In the genomic region with DNA sequence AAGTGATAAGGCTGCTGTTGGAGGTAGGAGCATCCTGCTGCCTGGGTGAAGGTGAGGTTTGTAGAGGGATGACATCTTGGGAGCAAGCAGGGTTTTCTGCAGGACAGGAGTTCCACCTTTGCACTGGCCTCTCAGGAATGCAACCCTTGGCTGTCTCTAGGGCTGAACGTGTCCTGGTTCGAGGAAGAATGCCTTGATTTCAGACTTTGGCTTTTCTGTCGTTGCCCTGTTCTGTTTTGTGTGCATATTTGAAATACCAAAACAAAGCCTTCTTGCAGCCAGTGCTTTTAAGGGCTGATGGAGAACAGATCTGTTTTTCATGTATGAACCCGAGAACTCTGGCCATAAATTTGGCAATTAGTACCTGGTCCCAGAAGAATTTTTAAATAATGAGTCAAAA, we compare ENCODE assay signal across 19 mouse cellular contexts.
DNase-seq lines count a peak whose midpoint lies in the region; ATAC-seq and TF ChIP-seq lines count a peak whose summit lies in the region.
"Had no signal": no experiment of that assay in that cellular context is flagged by ENCODE, and none has a peak within 500 bp of the region (broad histone marks: within the 10 kb centered on the region; RNA-seq: fewer than 3 reads in every experiment).

No protein-coding gene starts in this region.

- no peak for DNase-seq in heart, embryonic 10.5 days (ENCODE audit: low spot score)
- DNase-seq in heart, adult 2 months: no peak
- no peak for DNase-seq in limb, embryonic 10.5 days (ENCODE audit: low spot score)
- DNase-seq in ovary, postnatal 14 days (ENCODE audit: low spot score): no peak
- DNase-seq: cerebellum, adult 9-11 months; forebrain, postnatal 0 days; heart, adult 18-20 months; lung, postnatal 14 days had no signal

- 0 out of 2 replicates have a peak overlapping the region, but pooled peaks have one; percentile 69 for H3K27ac ChIP-seq in heart, embryonic 10.5 days
- no peak overlapping the region for H3K27ac ChIP-seq in heart, adult 2 months
- 0 out of 2 replicates have a peak overlapping the region, but pooled peaks have one; percentile 7 for H3K27ac ChIP-seq in embryonic facial prominence, embryonic 13.5 days
- H3K27ac ChIP-seq in kidney, embryonic 14.5 days (ENCODE audit: low read depth, low read length): peak overlapping the region; percentile 38; the same call in 1 of the 2 replicates
- H3K27ac ChIP-seq in limb, embryonic 10.5 days: peak overlapping the region; percentile 71
- H3K27ac ChIP-seq: hindbrain, embryonic 14.5 days; intestine, embryonic 15.5 days; neural tube, embryonic 15.5 days; stomach, postnatal 0 days had no signal

- H3K4me1 ChIP-seq in heart, embryonic 10.5 days: peaks cover 65% of the 10 kb centered on the region
- H3K4me1 ChIP-seq in heart, adult 2 months (ENCODE audit: control insufficient read depth, insufficient read depth, low read length): peaks cover 10% of the 10 kb centered on the region
- peaks cover 32% of the 10 kb centered on the region for H3K4me1 ChIP-seq in embryonic facial prominence, embryonic 13.5 days
- H3K4me1 ChIP-seq in kidney, embryonic 14.5 days (ENCODE audit: control insufficient read depth, insufficient read depth, low read length): peaks cover 13% of the 10 kb centered on the region
- H3K4me1 ChIP-seq in limb, embryonic 10.5 days: peaks cover 69% of the 10 kb centered on the region
- H3K4me1 ChIP-seq: neural tube, embryonic 15.5 days had no signal

- H3K4me2 ChIP-seq in embryonic facial prominence, embryonic 13.5 days: no peak overlapping the region
- H3K4me2 ChIP-seq in kidney, embryonic 14.5 days (replicated peaks; ENCODE audit: low read depth, low read length): no peak overlapping the region
- H3K4me2 ChIP-seq: hindbrain, embryonic 14.5 days; intestine, embryonic 15.5 days; midbrain, embryonic 11.5 days; neural tube, embryonic 15.5 days had no signal

- no peak for TF ChIP-seq EP300 in heart, adult 2 months (IDR thresholded peaks at IDR 0.05; ENCODE audit: insufficient read depth, low read depth, low read length)

- no peak for TF ChIP-seq CTCF in heart, adult 2 months (IDR thresholded peaks at IDR 0.05)

- H3K79me2 ChIP-seq in heart, adult 2 months (replicated peaks; ENCODE audit: control insufficient read depth, insufficient read depth, low read length): peaks cover 3% of the 10 kb centered on the region

- intact Hi-C loops in heart, adult 2 months (cut with DNase I): no loop called here

- H3K36me3 ChIP-seq in heart, embryonic 10.5 days: no peaks in the 10 kb centered on the region
- H3K36me3 ChIP-seq in heart, adult 2 months (ENCODE audit: control insufficient read depth, insufficient read depth, low read length): 0 out of 2 replicates have a peak, but pooled peaks cover 2% of the 10 kb centered on the region
- H3K36me3 ChIP-seq in embryonic facial prominence, embryonic 13.5 days: no peaks in the 10 kb centered on the region
- H3K36me3 ChIP-seq in kidney, embryonic 14.5 days (ENCODE audit: control insufficient read depth, insufficient read depth, low read length): no peaks in the 10 kb centered on the region
- peaks cover 10% of the 10 kb centered on the region; the same call in 1 of the 2 replicates for H3K36me3 ChIP-seq in limb, embryonic 10.5 days
- H3K36me3 ChIP-seq: intestine, embryonic 15.5 days; neural tube, embryonic 15.5 days had no signal

- H3K9ac ChIP-seq in heart, adult 2 months (ENCODE audit: low read depth, low read length): no peak overlapping the region
- no peak overlapping the region for H3K9ac ChIP-seq in embryonic facial prominence, embryonic 13.5 days
- no peak overlapping the region for H3K9ac ChIP-seq in kidney, embryonic 14.5 days (ENCODE audit: low read depth, low read length)
- H3K9ac ChIP-seq: forebrain, postnatal 0 days; hindbrain, embryonic 14.5 days; intestine, embryonic 15.5 days; neural tube, embryonic 15.5 days had no signal

- 20% methylated on average over 4 of the region's 4 CpGs for WGBS in heart, embryonic 10.5 days
- 41% methylated on average over 4 of the region's 4 CpGs for WGBS in heart, adult 2 months
- whole genome bisulfite sequencing in embryonic facial prominence, embryonic 13.5 days: 10% methylated on average over 4 of the region's 4 CpGs
- 33% methylated on average over 4 of the region's 4 CpGs for WGBS in kidney, embryonic 14.5 days
- 28% methylated on average over 4 of the region's 4 CpGs for WGBS in limb, embryonic 10.5 days

- no peaks in the 10 kb centered on the region for H3K27me3 ChIP-seq in heart, embryonic 10.5 days (ENCODE audit: insufficient read depth, poor library complexity, severe bottlenecking)
- no peaks in the 10 kb centered on the region for H3K27me3 ChIP-seq in heart, adult 2 months (ENCODE audit: control insufficient read depth, insufficient read depth, low read length)
- H3K27me3 ChIP-seq in embryonic facial prominence, embryonic 13.5 days: no peaks in the 10 kb centered on the region
- H3K27me3 ChIP-seq in kidney, embryonic 14.5 days (ENCODE audit: control insufficient read depth, insufficient read depth, low read length): no peaks in the 10 kb centered on the region
- no peaks in the 10 kb centered on the region for H3K27me3 ChIP-seq in limb, embryonic 10.5 days (ENCODE audit: low read depth, poor library complexity, severe bottlenecking)
- H3K27me3 ChIP-seq: CH12.LX; intestine, embryonic 15.5 days; neural tube, embryonic 15.5 days had no signal

- no peak for ATAC-seq in embryonic facial prominence, embryonic 13.5 days (ENCODE audit: insufficient number of reproducible peaks, insufficient read depth, low FRiP score, low TSS enrichment, low read depth)
- ATAC-seq in kidney, embryonic 14.5 days (ENCODE audit: low FRiP score, low TSS enrichment): no peak
- no peak for ATAC-seq in megakaryocyte progenitor cell, adult 5-6 weeks (replicated peaks; ENCODE audit: poor library complexity)
- ATAC-seq in megakaryocyte-erythroid progenitor cell, adult 5-6 weeks (replicated peaks; ENCODE audit: low FRiP score, low TSS enrichment, poor library complexity, severe bottlenecking): no peak
- ATAC-seq: forebrain, postnatal 0 days; intestine, embryonic 15.5 days had no signal

- no peak for TF ChIP-seq POLR2A in heart, adult 2 months (IDR thresholded peaks at IDR 0.05; ENCODE audit: insufficient read depth, low read depth, low read length)

- no peaks in the 10 kb centered on the region for H3K9me3 ChIP-seq in heart, embryonic 10.5 days
- H3K9me3 ChIP-seq in embryonic facial prominence, embryonic 13.5 days: no peaks in the 10 kb centered on the region
- H3K9me3 ChIP-seq in kidney, embryonic 14.5 days (ENCODE audit: control insufficient read depth, low read length): no peaks in the 10 kb centered on the region
- H3K9me3 ChIP-seq in limb, embryonic 10.5 days (replicated peaks): no peaks in the 10 kb centered on the region
- H3K9me3 ChIP-seq: intestine, embryonic 15.5 days; neural tube, embryonic 15.5 days had no signal

- H3K4me3 ChIP-seq in heart, embryonic 10.5 days: no peak overlapping the region
- no peak overlapping the region for H3K4me3 ChIP-seq in heart, adult 2 months
- no peak overlapping the region for H3K4me3 ChIP-seq in embryonic facial prominence, embryonic 13.5 days
- H3K4me3 ChIP-seq in kidney, embryonic 14.5 days (ENCODE audit: low read length): no peak overlapping the region
- no peak overlapping the region for H3K4me3 ChIP-seq in limb, embryonic 10.5 days
- H3K4me3 ChIP-seq: erythroblast, embryonic 14.5 days; intestine, embryonic 15.5 days; neural tube, embryonic 15.5 days had no signal
